Mouse (Mus musculus) intestine, postnatal 0 days (tissue): ENCODE results near the gene Apoc4. TPM values are rescaled to one million over a fixed set of nuclear protein-coding genes. Genes with fewer than 3 reads are reported as not detected.

Source experiments
- ATAC-seq: fragments of 200-750 bp; cut with Nextera tagmentation; 2 replicates; pipeline ENCODE4 v1.8.0; 2017; ENCODE audit warnings: mild to moderate bottlenecking, moderate TSS enrichment, moderate library complexity
- H3K27ac ChIP-seq: fragments of 300-500 bp; sonication (generic); 2 replicates; pipeline ENCODE4 v1.5.1; 2014; ENCODE audit warnings: mild to moderate bottlenecking, low read depth, low read length, moderate library complexity
- H3K27me3 ChIP-seq: fragments of 300-500 bp; sonication (generic); replicated peaks from 2 replicates; pipeline ENCODE4 v1.6.1; 2014; ENCODE audit warnings: low read length, mixed read lengths; ENCODE audit not compliant: control insufficient read depth, insufficient read depth
- H3K36me3 ChIP-seq: fragments of 300-500 bp; sonication (generic); 2 replicates; pipeline ENCODE4 v1.6.1; 2014; ENCODE audit warnings: mild to moderate bottlenecking, moderate library complexity; ENCODE audit not compliant: control insufficient read depth, insufficient read depth
- H3K4me1 ChIP-seq: fragments of 300-500 bp; sonication (generic); replicated peaks from 2 replicates; pipeline ENCODE4 v1.6.1; 2014; ENCODE audit warnings: antibody characterized with exemption, low read length, mixed read lengths; ENCODE audit not compliant: control insufficient read depth, insufficient read depth
- H3K4me2 ChIP-seq: fragments of 300-500 bp; sonication (generic); replicated peaks from 2 replicates; pipeline ENCODE4 v1.6.1; 2014; ENCODE audit warnings: low read depth, mild to moderate bottlenecking, moderate library complexity
- H3K4me3 ChIP-seq: fragments of 300-500 bp; sonication (generic); 2 replicates; pipeline ENCODE4 v1.5.1; 2014; ENCODE audit warnings: low read depth, low read length
- H3K9ac ChIP-seq: fragments of 300-500 bp; sonication (generic); 2 replicates; pipeline ENCODE4 v1.6.1; 2014; ENCODE audit warnings: mild to moderate bottlenecking, low read depth, low read length
- H3K9me3 ChIP-seq: fragments of 300-500 bp; sonication (generic); 2 replicates; pipeline ENCODE4 v1.6.1; 2016; ENCODE audit warnings: mixed run types; ENCODE audit not compliant: control insufficient read depth
- CTCF ChIP-seq: sonication (generic); IDR thresholded peaks from 2 replicates; pipeline ENCODE4 v1.5.1; 2016; ENCODE audit warnings: low read depth, mild to moderate bottlenecking, control low read depth, antibody characterized with exemption, moderate library complexity
- WGBS: fragments of 180-500 bp; shearing (Covaris S2); extraction: QIAGEN DNeasy Blood & Tissue Kit; methylation state at CpG from one replicate; pipeline ENCODE4 v1.1.7; 2014; 5-methylcytosine and 5-hydroxymethylcytosine counted together
- polyA plus RNA-seq: library from polyadenylated mRNA; unstranded; fragments of >200 nt; fragmentation: Nextera tagmentation; extraction: Ambion mirVana; gene quantifications from 2 replicates; pipeline ENCODE4 v1.2.1, GENCODE M21; 2015

Apoc4 gene
- polyA plus RNA-seq, 1 experiment from 2014 or later = 0.70 TPM

GRCm38 (mm10) chr7:19685374-19685773, 4.1 kb upstream of the Apoc4 start:
- no peak overlapping the region for H3K4me2 ChIP-seq
- H3K27me3 ChIP-seq = no peaks in the 10 kb centered on the region
- WGBS = 55% methylated on average over 4 of the region's 4 CpGs
- no peaks in the 10 kb centered on the region for H3K4me1 ChIP-seq
- H3K4me3 ChIP-seq = no peak overlapping the region
- H3K9ac ChIP-seq = no peak overlapping the region
- no peak for TF ChIP-seq CTCF
- ATAC-seq = no peak
- no peaks in the 10 kb centered on the region for H3K9me3 ChIP-seq
- no peak overlapping the region for H3K27ac ChIP-seq
- no peaks in the 10 kb centered on the region for H3K36me3 ChIP-seq

GRCm38 (mm10) chr7:19683771-19684201, 2.5 kb upstream of the Apoc4 start:
- Histone ChIP-seq H3K27me3 (no peaks in the 10 kb centered on the region), H3K9ac (no peak overlapping the region), H3K9me3 (no peaks in the 10 kb centered on the region), H3K4me2 (no peak overlapping the region), H3K27ac (no peak overlapping the region), H3K4me1 (no peaks in the 10 kb centered on the region), H3K4me3 (no peak overlapping the region), H3K36me3 (no peaks in the 10 kb centered on the region)
- no peak for ATAC-seq
- TF ChIP-seq CTCF = no peak
- WGBS = 90% methylated on average over 6 of the region's 6 CpGs

DNA sequence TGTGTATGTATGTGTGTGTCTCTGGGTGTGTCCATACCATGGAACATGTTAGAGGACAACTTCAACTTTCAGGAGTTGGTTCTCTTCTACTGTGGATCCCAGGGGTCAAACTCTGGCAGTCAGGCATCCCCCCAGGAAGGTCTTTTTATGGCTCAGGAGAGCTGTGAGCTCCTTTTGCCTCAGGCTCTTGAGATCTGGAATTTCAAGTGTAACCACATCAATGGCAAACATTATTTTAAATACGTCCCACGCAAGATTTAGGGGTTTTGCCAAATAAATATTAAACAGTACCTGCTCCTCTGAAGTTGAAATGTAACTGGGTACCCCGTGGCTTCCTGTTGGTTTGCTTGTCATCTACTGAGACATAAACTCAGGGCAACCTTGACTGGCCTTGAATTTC, 1.7 kb upstream of the Apoc4 start:
- Histone ChIP-seq H3K9ac (no peak overlapping the region), H3K27me3 (no peaks in the 10 kb centered on the region), H3K4me1 (no peaks in the 10 kb centered on the region), H3K9me3 (no peaks in the 10 kb centered on the region), H3K4me2 (no peak overlapping the region), H3K36me3 (no peaks in the 10 kb centered on the region), H3K4me3 (no peak overlapping the region), H3K27ac (no peak overlapping the region)
- no peak for TF ChIP-seq CTCF
- 61% methylated on average over 3 of the region's 3 CpGs for WGBS
- ATAC-seq = no peak

- WGBS = 30% methylated on average over 2 of the region's 2 CpGs
- H3K9ac ChIP-seq = no peak overlapping the region
- H3K27ac ChIP-seq = peak overlapping the region; percentile 68
Observed at GRCm38 (mm10) chr7:19680702-19681101, 577 bp downstream of the Apoc4 start.

DNA sequence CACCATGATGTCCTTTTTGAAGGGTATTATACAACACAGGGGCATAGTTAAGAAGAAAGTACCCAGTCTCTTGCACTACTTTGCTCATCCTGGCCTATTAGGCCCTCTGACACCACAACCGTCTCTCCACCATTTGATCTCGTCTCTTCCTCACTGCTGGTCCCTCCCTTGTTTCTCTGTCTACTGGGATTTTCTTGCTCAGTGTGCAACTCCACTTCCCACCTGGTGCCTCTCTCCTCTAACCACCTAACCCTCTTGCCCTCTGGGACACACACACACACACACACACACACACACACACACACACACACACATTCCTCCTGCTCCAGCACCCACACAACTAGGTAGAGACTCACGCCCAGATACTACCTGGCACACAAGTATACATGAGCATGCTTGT, 2.4 kb downstream of the Apoc4 start:
- H3K27me3 ChIP-seq = no peaks in the 10 kb centered on the region
- WGBS = 85% methylated on average over 3 of the region's 3 CpGs
- no peak overlapping the region for H3K9ac ChIP-seq
- peaks cover 3% of the 10 kb centered on the region; the same call in 1 of the 2 replicates for H3K4me1 ChIP-seq
- no peak overlapping the region for H3K27ac ChIP-seq
- TF ChIP-seq CTCF = no peak
- no peak overlapping the region for H3K4me3 ChIP-seq
- no peak for ATAC-seq
- H3K9me3 ChIP-seq = no peaks in the 10 kb centered on the region
- no peak overlapping the region for H3K4me2 ChIP-seq
- no peaks in the 10 kb centered on the region for H3K36me3 ChIP-seq

More at GRCm38 (mm10) chr7:19680702-19681101, 577 bp downstream of the Apoc4 start:
- TF ChIP-seq CTCF = no peak
- H3K27me3 ChIP-seq = no peaks in the 10 kb centered on the region
- peaks cover 3% of the 10 kb centered on the region; the same call in 1 of the 2 replicates for H3K4me1 ChIP-seq
- H3K4me2 ChIP-seq = no peak overlapping the region
- no peak overlapping the region for H3K4me3 ChIP-seq
- peak; percentile 42; the same call in 1 of the 2 replicates for ATAC-seq
- H3K9me3 ChIP-seq = no peaks in the 10 kb centered on the region
- no peaks in the 10 kb centered on the region for H3K36me3 ChIP-seq

DNA sequence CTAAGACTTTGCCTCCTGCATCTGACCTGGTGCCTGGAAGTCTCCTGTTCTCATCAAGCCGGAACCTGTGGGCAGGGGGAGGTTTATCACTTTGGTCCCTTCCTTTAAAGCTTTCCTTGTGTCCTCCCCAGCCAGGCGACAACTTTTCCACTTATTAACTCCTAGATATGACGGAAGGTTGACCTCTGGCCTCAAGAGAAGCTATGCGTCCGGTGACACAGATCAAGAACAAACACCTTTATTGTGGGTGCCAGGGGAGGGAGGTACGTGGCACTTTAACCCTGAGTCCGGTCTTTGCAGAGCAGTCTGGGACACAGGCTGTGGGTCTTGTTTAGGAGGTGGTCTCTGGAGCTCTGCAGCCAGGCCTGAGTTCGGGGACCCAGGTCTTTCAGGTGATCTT, 3.4 kb downstream of the Apoc4 start, which contains the start of gene Apoc2:
Gene Apoc2 (minus strand): TSS at position 70 of the 400 bp plus-strand sequence.
- peak; percentile 61 for ATAC-seq
- 33% methylated on average over 8 of the region's 8 CpGs for WGBS

More for the DNA sequence above, 3.4 kb downstream of the Apoc4 start, which contains the start of gene Apoc2:
- peak within 1 kb of the TSS; percentile 76 for H3K27ac ChIP-seq
- H3K9ac ChIP-seq = peak within 1 kb of the TSS; percentile 11; the same call in 1 of the 2 replicates
- no peaks in the 10 kb centered on the region for H3K9me3 ChIP-seq
- peak within 1 kb of the TSS; percentile 47; the same call in 1 of the 2 replicates for H3K4me2 ChIP-seq
- H3K4me1 ChIP-seq = peaks cover 3% of the 10 kb centered on the region; the same call in 1 of the 2 replicates
- H3K27me3 ChIP-seq = no peaks in the 10 kb centered on the region
- no peaks in the 10 kb centered on the region for H3K36me3 ChIP-seq
- no peak for TF ChIP-seq CTCF
- H3K4me3 ChIP-seq = no peak within 1 kb of the TSS
